Mouse (Mus musculus): ENCODE results near the gene Ap3b1. TPM values are rescaled to one million over a fixed set of nuclear protein-coding genes. Genes with fewer than 3 reads are reported as not detected.
A peak's percentile ranks its signal among the peaks of the same experiment; 100 is the strongest.
"Not testable (repeated sequence)": the region's sequence is repeated elsewhere in the genome, so short reads cannot be mapped to it uniquely, and the experiment has no call there.

The Ap3b1 gene
- total RNA-seq (2021), result 39.6 and 41.5 TPM in 2 replicates
- long read RNA-seq, experiment 1, full-length matches to known transcripts, result 10 of 15 reads
- long read RNA-seq, experiment 1, partial matches to known transcripts, result 1 of 15 reads
- long read RNA-seq, experiment 1, other reads (novel, unspliced or antisense), result 4 of 15 reads
- long read RNA-seq, experiment 2, full-length matches to known transcripts, result 8 of 15 reads
- long read RNA-seq, experiment 2, partial matches to known transcripts, result 5 of 15 reads
- long read RNA-seq, experiment 2, other reads (novel, unspliced or antisense), result 2 of 15 reads

DNA sequence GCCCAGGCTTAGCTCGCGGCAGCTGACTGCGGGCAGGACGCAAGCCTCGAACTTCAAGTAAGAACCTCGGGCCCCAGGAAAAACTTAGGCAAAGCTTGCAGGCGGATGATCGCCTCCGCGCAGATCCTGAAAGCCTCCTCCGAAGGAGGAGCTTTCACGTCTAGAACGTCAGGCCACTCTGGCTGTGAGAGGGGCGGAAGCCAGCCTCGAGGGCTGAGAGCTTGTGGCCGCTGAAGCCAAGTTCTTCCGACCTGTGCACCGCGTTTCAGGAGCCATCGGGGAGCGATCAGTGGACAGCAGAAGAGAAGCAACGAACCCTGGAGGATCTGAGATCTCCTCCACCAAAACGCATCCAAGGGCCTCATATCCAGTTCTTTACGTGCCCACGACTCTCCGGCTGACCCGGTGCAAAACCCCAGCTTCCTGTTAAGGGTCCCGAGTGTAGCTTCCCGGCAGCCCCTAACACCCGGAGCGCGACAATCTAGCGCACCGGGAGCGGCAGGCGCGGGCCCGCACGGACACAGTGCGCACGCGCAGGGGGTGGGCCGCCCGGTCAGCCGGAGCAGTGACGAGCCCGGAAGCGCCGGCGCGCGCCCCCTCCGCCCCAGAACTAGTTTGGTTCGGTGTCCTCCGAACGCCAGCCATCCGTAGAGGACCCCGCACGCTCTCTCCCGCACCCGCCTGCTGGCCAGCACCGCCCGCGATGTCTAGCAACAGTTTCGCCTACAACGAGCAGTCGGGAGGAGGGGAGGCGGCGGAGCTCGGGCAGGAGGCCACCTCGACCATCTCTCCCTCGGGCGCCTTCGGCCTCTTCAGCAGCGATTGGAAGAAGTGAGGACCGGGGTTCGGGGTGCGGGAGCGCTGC lies at the start of gene Ap3b1:
Gene Ap3b1 (plus strand): TSS at position 560 of the 865 bp plus-strand sequence.
- peak; percentile 96 for DNase-seq

DNA sequence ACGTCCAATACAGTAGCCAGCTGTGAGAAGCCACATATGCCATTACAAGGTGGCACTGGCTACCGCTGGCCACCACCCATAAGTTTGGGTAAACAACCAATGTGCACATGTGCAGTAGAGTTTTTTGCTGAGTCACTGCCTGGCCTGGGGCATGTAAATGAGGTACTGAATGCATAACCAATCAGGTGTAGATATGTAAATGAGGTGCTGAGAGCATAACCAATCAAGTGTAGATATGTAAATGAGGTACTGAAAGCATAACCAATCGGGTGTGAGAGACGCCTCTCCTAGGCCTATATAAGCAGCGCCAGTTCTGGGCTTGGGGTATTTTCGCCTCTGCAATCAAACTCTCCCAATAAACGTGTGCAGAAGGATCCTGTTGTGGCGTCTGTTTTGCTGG lies 45.9 kb upstream of the Ap3b1 start:
- not testable (repeated sequence) for DNase-seq

DNA sequence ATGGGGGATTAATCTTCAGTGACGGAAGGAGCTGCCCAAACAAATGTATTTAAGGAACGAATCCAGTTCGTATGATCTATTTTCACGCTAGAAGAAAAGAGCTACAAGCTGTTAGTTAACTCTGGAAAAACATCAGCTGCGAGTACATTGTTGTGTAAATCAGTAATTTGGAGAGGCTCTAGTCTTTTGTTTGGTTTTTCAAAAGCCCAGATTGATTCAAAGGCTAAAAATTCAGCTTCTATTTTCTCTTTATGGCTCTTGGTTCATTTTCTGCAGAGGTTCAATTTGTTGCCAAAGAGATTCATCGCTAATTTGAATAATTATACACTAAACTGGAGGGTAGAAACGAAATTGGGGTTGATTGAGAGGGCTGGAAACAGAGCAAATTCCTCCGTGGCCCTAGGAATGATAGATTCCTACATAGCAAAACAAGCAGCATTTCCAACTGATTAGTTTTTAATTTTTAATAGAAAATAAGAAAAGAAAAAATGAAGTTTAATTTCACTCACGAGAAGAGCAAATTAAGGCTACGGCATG lies 41.7 kb upstream of the Ap3b1 start:
- DNase-seq, result no peak

DNA sequence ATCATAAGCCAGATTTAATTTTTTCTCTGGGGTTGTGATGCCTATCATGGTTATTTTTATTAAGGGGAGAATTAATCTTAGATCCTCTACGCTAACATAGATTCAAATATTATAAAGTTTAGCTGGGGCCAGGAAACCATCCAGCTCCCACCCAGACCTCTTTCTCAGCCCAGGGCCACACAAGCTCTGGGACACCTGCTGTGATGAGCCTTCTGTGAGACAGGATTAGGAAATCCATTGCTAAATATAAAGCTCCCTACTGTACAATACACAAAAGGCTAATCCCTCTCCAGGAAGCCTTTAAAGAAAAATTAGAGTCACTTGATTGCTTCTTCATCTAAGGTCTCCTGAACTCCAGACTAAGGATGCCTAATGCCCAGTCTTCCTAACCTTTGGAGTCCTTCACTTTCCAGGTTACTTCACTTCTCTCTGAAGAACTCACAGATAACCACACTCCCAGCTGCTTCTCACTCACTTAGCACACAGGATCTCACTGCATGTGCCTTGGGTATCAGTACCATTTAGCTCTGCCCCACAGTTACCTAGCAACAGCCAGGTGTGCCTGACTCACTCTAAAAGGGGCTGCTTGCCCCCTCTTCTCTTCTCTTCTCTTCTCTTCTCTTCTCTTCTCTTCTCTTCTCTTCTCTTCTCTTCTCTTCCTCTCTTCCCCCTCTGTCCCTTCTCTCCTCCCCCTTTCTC lies 37.5 kb upstream of the Ap3b1 start:
- no peak for DNase-seq

DNA sequence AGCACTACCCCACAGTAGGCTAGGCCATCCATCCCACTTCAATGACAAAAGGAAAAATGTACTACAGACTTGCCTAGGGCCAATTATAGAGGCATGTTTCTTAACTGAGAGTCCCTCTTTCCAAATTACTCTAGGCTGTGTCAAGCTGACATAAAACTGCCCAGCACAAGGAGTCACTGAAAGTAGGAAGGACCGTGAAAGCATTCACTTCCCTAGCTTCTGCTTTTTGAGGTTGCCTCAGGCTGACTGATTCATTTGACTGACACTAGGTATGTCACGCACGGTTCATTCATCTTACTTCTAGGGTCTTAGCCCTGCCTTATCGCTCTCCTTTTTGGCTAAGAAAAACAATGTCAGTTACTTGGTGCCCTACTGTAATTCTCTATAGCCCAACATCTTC lies 36.3 kb upstream of the Ap3b1 start:
- no peak for DNase-seq

- peak; percentile 77 for DNase-seq
Measured at GRCm38 (mm10) chr13:94328063-94328462, 30.7 kb upstream of the Ap3b1 start.

DNA sequence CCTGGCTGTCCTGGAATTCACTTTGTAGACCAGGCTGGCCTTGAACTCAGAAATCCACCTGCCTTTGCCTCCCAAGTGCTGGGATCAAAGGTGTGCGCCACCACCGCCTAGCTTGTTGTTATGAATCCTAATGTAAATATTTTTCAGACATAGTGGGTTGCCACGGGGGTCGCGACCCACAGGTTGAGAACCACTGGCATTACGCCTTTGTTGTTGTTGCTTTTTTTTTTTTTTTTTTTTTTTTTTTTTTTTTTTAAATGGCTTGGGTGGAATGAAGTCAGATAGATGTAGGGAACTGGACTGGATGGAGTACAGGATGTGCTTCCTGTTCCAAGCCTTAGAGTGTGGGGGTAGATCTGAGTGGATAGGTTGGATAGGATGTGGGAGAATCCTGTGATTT lies 29.8 kb upstream of the Ap3b1 start:
- not testable (repeated sequence) for DNase-seq

- no peak for DNase-seq
Measured at GRCm38 (mm10) chr13:94330392-94330979, 28.3 kb upstream of the Ap3b1 start.

GRCm38 (mm10) chr13:94338357-94338756 lies 20.4 kb upstream of the Ap3b1 start:
- DNase-seq, result no peak

GRCm38 (mm10) chr13:94343192-94343591 lies 15.6 kb upstream of the Ap3b1 start:
- DNase-seq, result no peak

DNA sequence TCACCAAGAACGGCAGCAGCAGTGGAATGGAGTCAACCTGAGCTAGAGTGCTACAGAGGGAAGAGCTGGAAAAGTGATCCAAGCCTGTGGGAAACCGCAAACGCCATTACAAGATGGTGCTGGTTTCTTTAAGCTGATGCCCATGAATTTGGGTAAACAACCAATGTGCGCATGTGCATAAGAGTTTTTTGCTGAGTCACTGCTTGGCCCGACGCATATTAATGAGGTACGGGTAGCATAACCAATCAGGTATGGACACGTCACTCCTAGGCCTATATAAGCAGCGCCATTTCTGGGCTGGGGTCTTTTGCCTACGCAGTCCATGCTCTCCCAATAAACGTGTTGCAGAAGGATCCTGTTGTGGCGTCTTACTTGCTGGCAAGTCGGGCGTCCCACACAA lies 14.2 kb upstream of the Ap3b1 start:
- not testable (repeated sequence) for DNase-seq

GRCm38 (mm10) chr13:94354584-94354983 lies 4.2 kb upstream of the Ap3b1 start:
- no peak for DNase-seq

GRCm38 (mm10) chr13:94358101-94358400 lies 709 bp upstream of the Ap3b1 start:
- no peak for DNase-seq

- DNase-seq, result no peak
Measured at GRCm38 (mm10) chr13:94359282-94359920, 641 bp downstream of the Ap3b1 start.

DNA sequence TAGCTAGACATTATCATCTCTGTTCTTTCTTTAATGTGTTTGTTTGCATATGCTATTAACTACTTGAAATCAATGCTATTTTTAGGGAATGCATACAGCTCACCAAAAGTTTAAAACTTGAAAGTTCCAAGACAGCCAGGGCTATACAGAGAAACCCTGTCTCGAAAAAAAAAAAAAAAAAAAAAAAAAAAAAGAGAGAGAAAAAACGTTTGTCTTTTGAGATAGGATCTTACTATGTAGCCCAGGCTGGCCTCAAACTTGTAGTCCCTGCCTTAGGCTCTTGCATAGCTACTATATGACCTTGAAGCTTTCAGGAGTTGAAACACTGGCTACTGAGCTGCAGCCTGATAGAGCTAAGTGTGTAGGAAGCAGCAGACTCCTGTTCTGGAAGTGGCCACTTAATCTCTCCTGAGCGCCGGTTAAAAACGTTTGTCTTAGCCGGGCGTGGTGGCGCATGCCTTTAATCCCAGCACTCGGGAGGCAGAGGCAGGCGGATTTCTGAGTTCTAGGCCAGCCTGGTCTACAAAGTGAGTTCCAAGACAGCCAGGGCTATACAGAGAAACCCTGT lies 2.3 kb downstream of the Ap3b1 start:
- DNase-seq, result not testable (repeated sequence)

GRCm38 (mm10) chr13:94364336-94364735 lies 5.6 kb downstream of the Ap3b1 start:
- DNase-seq, result no peak

DNA sequence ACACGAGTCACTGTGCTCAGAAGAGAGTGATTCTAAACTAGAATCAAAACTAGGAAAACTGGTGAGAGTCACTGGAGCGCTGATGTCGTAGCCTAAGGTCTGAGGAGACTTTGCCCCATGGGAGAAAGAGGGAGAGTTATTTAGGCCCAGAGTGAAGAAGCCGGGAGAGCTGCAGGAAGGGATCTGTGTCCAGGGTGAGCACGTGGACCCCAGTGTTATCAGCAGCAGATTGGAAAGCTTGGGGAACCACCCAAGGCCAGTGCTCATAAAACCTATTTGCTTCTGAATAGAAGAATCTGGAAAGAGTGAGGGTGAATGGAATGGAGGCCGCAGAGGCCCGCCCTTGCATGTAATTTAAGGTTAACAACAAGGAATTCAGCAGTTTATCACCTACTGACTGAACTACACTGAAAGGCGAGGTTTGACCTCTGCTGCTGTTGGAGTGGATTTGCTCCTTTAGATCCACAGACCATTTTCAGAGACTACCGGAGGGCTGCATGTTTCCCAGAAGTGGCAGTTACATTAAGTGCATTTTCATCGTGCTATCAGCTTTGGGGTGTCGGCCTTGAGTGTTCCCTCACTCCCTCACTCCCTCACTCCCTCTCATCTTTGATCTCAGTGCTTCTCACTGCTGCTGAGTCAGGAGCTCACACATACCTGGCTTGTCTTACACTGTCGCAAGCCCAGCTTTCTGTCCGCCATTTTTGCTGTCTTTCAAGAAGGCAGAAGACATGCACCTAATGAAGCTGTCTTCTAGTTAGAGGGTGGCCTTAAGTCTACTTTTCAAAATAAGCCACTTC lies 6.5 kb downstream of the Ap3b1 start:
- no peak for DNase-seq

GRCm38 (mm10) chr13:94367869-94368268 lies 9.1 kb downstream of the Ap3b1 start:
- DNase-seq, result peak; percentile 20

- no peak for DNase-seq
Measured at GRCm38 (mm10) chr13:94370521-94370920, 11.8 kb downstream of the Ap3b1 start.

- DNase-seq, result no peak
Measured at GRCm38 (mm10) chr13:94372066-94372465, 13.3 kb downstream of the Ap3b1 start.

- no peak for DNase-seq
Measured at GRCm38 (mm10) chr13:94374131-94374530, 15.4 kb downstream of the Ap3b1 start.
